Mouse (Mus musculus): ENCODE results near the gene Nme4.

The Nme4 gene

GRCm38 (mm10) chr17:26114061-26114460 lies 18.7 kb upstream of the Nme4 start:
- DNase-seq (ENCODE audit: low spot score): no peak

GRCm38 (mm10) chr17:26113181-26113948 lies 18.0 kb upstream of the Nme4 start, which contains the start of gene Tmem8:
TSS of gene Tmem8 (plus strand) at chr17:26113299.
- DNase-seq (ENCODE audit: low spot score): peak; percentile 73

- no peak for DNase-seq (ENCODE audit: low spot score)
These were observed 17.3 kb upstream of the Nme4 start for GRCm38 (mm10) chr17:26112751-26113150.

GRCm38 (mm10) chr17:26111722-26112121 lies 16.3 kb upstream of the Nme4 start:
- no peak for DNase-seq (ENCODE audit: low spot score)

GRCm38 (mm10) chr17:26111024-26111423 lies 15.6 kb upstream of the Nme4 start:
- no peak for DNase-seq (ENCODE audit: low spot score)

- no peak for DNase-seq (ENCODE audit: low spot score)
These were observed 14.8 kb upstream of the Nme4 start for GRCm38 (mm10) chr17:26110156-26110555.

GRCm38 (mm10) chr17:26105619-26106018 lies 10.2 kb upstream of the Nme4 start:
- no peak for DNase-seq (ENCODE audit: low spot score)

GRCm38 (mm10) chr17:26101478-26101877 lies 6.1 kb upstream of the Nme4 start:
- DNase-seq (ENCODE audit: low spot score): peak; percentile 33

GRCm38 (mm10) chr17:26100166-26100565 lies 4.8 kb upstream of the Nme4 start:
- no peak for DNase-seq (ENCODE audit: low spot score)

GRCm38 (mm10) chr17:26099316-26099715 lies 3.9 kb upstream of the Nme4 start:
- peak; percentile 29 for DNase-seq (ENCODE audit: low spot score)

- DNase-seq (ENCODE audit: low spot score): no peak
These were observed 3.1 kb upstream of the Nme4 start for GRCm38 (mm10) chr17:26098461-26098860.

GRCm38 (mm10) chr17:26094531-26095110 lies 781 bp downstream of the Nme4 start:
- DNase-seq (ENCODE audit: low spot score): no peak

GRCm38 (mm10) chr17:26089905-26090632 lies 5.3 kb downstream of the Nme4 start, which contains the start of gene Decr2:
TSS of gene Decr2 (minus strand) at chr17:26090337.
- peak; percentile 93 for DNase-seq (ENCODE audit: low spot score)

GRCm38 (mm10) chr17:26087059-26087564 lies 8.3 kb downstream of the Nme4 start:
- DNase-seq (ENCODE audit: low spot score): no peak

GRCm38 (mm10) chr17:26080867-26081266 lies 14.5 kb downstream of the Nme4 start:
- no peak for DNase-seq (ENCODE audit: low spot score)

- DNase-seq (ENCODE audit: low spot score): no peak
These were observed 16.6 kb downstream of the Nme4 start for GRCm38 (mm10) chr17:26078851-26079250.

- DNase-seq (ENCODE audit: low spot score): no peak
These were observed 20.2 kb downstream of the Nme4 start for GRCm38 (mm10) chr17:26075246-26075645.

- DNase-seq (ENCODE audit: low spot score): no peak
These were observed 25.3 kb downstream of the Nme4 start for GRCm38 (mm10) chr17:26070136-26070535.

- peak; percentile 87 for DNase-seq (ENCODE audit: low spot score)
These were observed 26.3 kb downstream of the Nme4 start, which contains the start of gene Rab11fip3 for GRCm38 (mm10) chr17:26068831-26069739. TSS of gene Rab11fip3 (minus strand) at chr17:26069555.

GRCm38 (mm10) chr17:26068024-26068830 lies 27.2 kb downstream of the Nme4 start:
- no peak for DNase-seq (ENCODE audit: low spot score)
